22 mouse cellular contexts compared by ENCODE assay signal in the genomic region with DNA sequence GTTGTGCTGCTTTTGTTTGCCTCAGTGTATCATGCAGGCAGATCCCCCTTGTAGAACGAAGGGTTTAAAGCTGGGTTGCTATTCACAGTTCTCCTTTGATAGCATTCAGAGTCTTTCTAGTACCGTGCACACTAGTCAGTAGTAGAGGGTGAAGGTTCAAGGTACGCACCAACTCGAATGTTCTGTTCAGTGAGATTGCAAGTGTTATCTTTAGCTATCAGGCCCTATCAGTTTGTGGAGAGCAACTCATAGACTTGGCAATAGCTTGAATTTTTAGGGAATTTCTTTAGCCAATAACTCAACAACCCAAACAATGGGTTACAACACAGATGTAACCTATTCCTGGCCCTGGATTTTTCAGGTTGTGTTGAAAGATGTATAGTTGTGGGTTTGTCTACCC. TPM values are rescaled to one million over a fixed set of nuclear protein-coding genes. Genes with fewer than 3 reads are reported as not detected.
DNase-seq lines count a peak whose midpoint lies in the region; ATAC-seq and TF ChIP-seq lines count a peak whose summit lies in the region.
"Had no signal": no experiment of that assay in that cellular context is flagged by ENCODE, and none has a peak within 500 bp of the region (broad histone marks: within the 10 kb centered on the region; RNA-seq: fewer than 3 reads in every experiment).

No protein-coding gene starts in this region.

- TF ChIP-seq POLR2A in liver, adult 2 months (IDR thresholded peaks at IDR 0.05; ENCODE audit: extremely low read depth, insufficient read depth, low read length), result no peak
- TF ChIP-seq POLR2A in MEL (IDR thresholded peaks at IDR 0.05; ENCODE audit: control insufficient read depth in 1 of 2, insufficient read depth in 1 of 2, low read depth in 1 of 2, low read length in 2 of 2, poor library complexity in 1 of 2), result no peak

- H3K27me3 ChIP-seq in liver, adult 2 months (ENCODE audit: control insufficient read depth, insufficient read depth, low read length), result no peaks in the 10 kb centered on the region
- no peaks in the 10 kb centered on the region for H3K27me3 ChIP-seq in liver, postnatal 0 days (ENCODE audit: insufficient read depth, low read length)
- H3K27me3 ChIP-seq in midbrain, embryonic 11.5 days (ENCODE audit: control insufficient read depth, insufficient read depth, low read length), result no peaks in the 10 kb centered on the region
- no peaks in the 10 kb centered on the region for H3K27me3 ChIP-seq in midbrain, embryonic 14.5 days (ENCODE audit: control insufficient read depth, insufficient read depth, low read length)
- H3K27me3 ChIP-seq in MEL (ENCODE audit: control insufficient read depth in 1 of 2, insufficient read depth in 2 of 2, low read length in 2 of 2), result no peaks in the 10 kb centered on the region
- H3K27me3 ChIP-seq: CH12.LX, Patski had no signal

- peaks cover 2% of the 10 kb centered on the region; the same call in 1 of the 2 replicates for H3K79me2 ChIP-seq in liver, adult 2 months (ENCODE audit: control insufficient read depth, insufficient read depth, low read length)
- no peaks in the 10 kb centered on the region for H3K79me2 ChIP-seq in MEL (ENCODE audit: control insufficient read depth, insufficient read depth, low read length, poor library complexity)

- peaks cover 65% of the 10 kb centered on the region for H3K36me3 ChIP-seq in liver, adult 2 months (ENCODE audit: control insufficient read depth, insufficient read depth, low read length)
- peaks cover 56% of the 10 kb centered on the region for H3K36me3 ChIP-seq in liver, postnatal 0 days (replicated peaks; ENCODE audit: insufficient read depth, low read length)
- H3K36me3 ChIP-seq in midbrain, embryonic 11.5 days (ENCODE audit: control insufficient read depth, insufficient read depth, low read length), result peaks cover 38% of the 10 kb centered on the region
- H3K36me3 ChIP-seq in midbrain, embryonic 14.5 days (ENCODE audit: control insufficient read depth, insufficient read depth, low read length), result peaks cover 87% of the 10 kb centered on the region
- H3K36me3 ChIP-seq in MEL (ENCODE audit: control insufficient read depth in 1 of 2, insufficient read depth in 2 of 2, low read length in 2 of 2), result peaks cover 0 to 30% of the 10 kb centered on the region in 2 experiments; a peak in 2 of 4 replicates

- DNase-seq in liver, adult 2 months (ENCODE audit: extremely low read depth, low read depth, low spot score), result peak; percentile 74
- DNase-seq in liver, postnatal 0 days, result no peak
- DNase-seq in midbrain, embryonic 11.5 days (ENCODE audit: low spot score, missing footprints), result peak; percentile 35
- DNase-seq in midbrain, embryonic 14.5 days, result no peak
- no peak for DNase-seq in MEL (ENCODE audit: low read depth, low spot score)
- DNase-seq in left cerebral cortex, postnatal 4 days, result no peak
- DNase-seq: adrenal gland, adult 2 months; adrenal gland, adult 8-10 months; adrenal gland, postnatal 10 days; adrenal gland, postnatal 14 days; adrenal gland, postnatal 25 days; adrenal gland, postnatal 36 days; B cell, adult 2 months; cerebellum, adult 11 months; cerebellum, adult 11-12 months; cerebellum, adult 18-20 months; cerebellum, adult 2 months had no signal

- intact Hi-C loops in left cerebral cortex, postnatal 4 days (cut with DNase I), result no loop called here

- 37% methylated on average over 4 of the region's 4 CpGs for WGBS in liver, adult 2 months
- 67% methylated on average over 4 of the region's 4 CpGs for WGBS in liver, postnatal 0 days (ENCODE audit: insufficient replicate concordance)
- 90% methylated on average over 4 of the region's 4 CpGs for WGBS in midbrain, embryonic 11.5 days
- WGBS in midbrain, embryonic 14.5 days, result 97% methylated on average over 4 of the region's 4 CpGs

- no peak for TF ChIP-seq EP300 in liver, postnatal 0 days (IDR thresholded peaks at IDR 0.05; ENCODE audit: low read depth)
- TF ChIP-seq EP300 in MEL (IDR thresholded peaks at IDR 0.05; ENCODE audit: low read depth in 1 of 2, low read length in 2 of 2), result no peak

- H3K4me2 ChIP-seq in liver, postnatal 0 days (ENCODE audit: low read depth, low read length), result no peak overlapping the region
- no peak overlapping the region for H3K4me2 ChIP-seq in midbrain, embryonic 11.5 days
- H3K4me2 ChIP-seq in midbrain, embryonic 14.5 days (ENCODE audit: low read length), result no peak overlapping the region

- H3K9ac ChIP-seq in liver, adult 2 months (ENCODE audit: low read depth, low read length), result no peak overlapping the region
- H3K9ac ChIP-seq in liver, postnatal 0 days (replicated peaks), result no peak overlapping the region
- H3K9ac ChIP-seq in midbrain, embryonic 11.5 days (ENCODE audit: low read length), result no peak overlapping the region
- no peak overlapping the region for H3K9ac ChIP-seq in midbrain, embryonic 14.5 days (replicated peaks; ENCODE audit: low read length)
- no peak overlapping the region for H3K9ac ChIP-seq in MEL (ENCODE audit: control insufficient read depth, low read depth, low read length, poor library complexity, severe bottlenecking)

- no peak for ATAC-seq in liver, postnatal 0 days
- ATAC-seq in midbrain, embryonic 11.5 days (ENCODE audit: low FRiP score), result no peak
- no peak for ATAC-seq in midbrain, embryonic 14.5 days (ENCODE audit: low FRiP score, low TSS enrichment)
- ATAC-seq: activated CD4-positive, CD25-positive, alpha-beta regulatory T cell, adult 4 months; CD4-positive, CD25-positive, alpha-beta regulatory T cell, adult 4 months; Patski had no signal

- no peak overlapping the region for H3K27ac ChIP-seq in liver, adult 2 months (replicated peaks; ENCODE audit: insufficient read depth, low read depth, low read length)
- no peak overlapping the region for H3K27ac ChIP-seq in liver, postnatal 0 days (ENCODE audit: low read depth)
- H3K27ac ChIP-seq in midbrain, embryonic 11.5 days (ENCODE audit: low read depth, low read length), result no peak overlapping the region
- H3K27ac ChIP-seq in midbrain, embryonic 14.5 days (replicated peaks; ENCODE audit: low read depth, low read length), result no peak overlapping the region
- H3K27ac ChIP-seq in MEL (ENCODE audit: control insufficient read depth, low read depth, low read length), result no peak overlapping the region

- no peak for TF ChIP-seq CTCF in liver, adult 2 months (IDR thresholded peaks at IDR 0.05; ENCODE audit: low read depth, low read length)
- TF ChIP-seq CTCF in liver, postnatal 0 days (IDR thresholded peaks at IDR 0.05; ENCODE audit: low read depth), result no peak
- no peak for TF ChIP-seq CTCF in MEL (IDR thresholded peaks at IDR 0.05 in 2 of 3, conservative IDR thresholded peaks at IDR 0.05 in 1 of 3; ENCODE audit: control insufficient read depth in 1 of 3, insufficient read depth in 1 of 3, low read depth in 2 of 3, low read length in 3 of 3, poor library complexity in 1 of 3, severe bottlenecking in 1 of 3)

- TF ChIP-seq RAD21 in MEL (IDR thresholded peaks at IDR 0.05; ENCODE audit: low read depth, low read length), result no peak

- no peaks in the 10 kb centered on the region for H3K4me1 ChIP-seq in liver, adult 2 months (ENCODE audit: control insufficient read depth, insufficient read depth, low read length)
- H3K4me1 ChIP-seq in liver, postnatal 0 days (ENCODE audit: insufficient read depth), result no peaks in the 10 kb centered on the region
- H3K4me1 ChIP-seq in midbrain, embryonic 11.5 days (ENCODE audit: control insufficient read depth, insufficient read depth, low read length), result no peaks in the 10 kb centered on the region
- H3K4me1 ChIP-seq in midbrain, embryonic 14.5 days (ENCODE audit: control insufficient read depth, insufficient read depth, low read length), result no peaks in the 10 kb centered on the region
- H3K4me1 ChIP-seq in MEL (ENCODE audit: control insufficient read depth in 1 of 2, insufficient read depth in 2 of 2, low read length in 2 of 2), result no peaks in the 10 kb centered on the region

- H3K9me3 ChIP-seq in liver, postnatal 0 days (ENCODE audit: low read length), result no peaks in the 10 kb centered on the region
- no peaks in the 10 kb centered on the region for H3K9me3 ChIP-seq in midbrain, embryonic 11.5 days (ENCODE audit: control insufficient read depth, low read length)
- H3K9me3 ChIP-seq in midbrain, embryonic 14.5 days (ENCODE audit: control insufficient read depth, low read length), result no peaks in the 10 kb centered on the region
- no peaks in the 10 kb centered on the region for H3K9me3 ChIP-seq in MEL (replicated peaks; ENCODE audit: insufficient read depth, low read length)
- H3K9me3 ChIP-seq: G1E had no signal

- H3K4me3 ChIP-seq in liver, adult 2 months (ENCODE audit: insufficient read depth, low read depth, low read length), result no peak overlapping the region
- H3K4me3 ChIP-seq in liver, postnatal 0 days (ENCODE audit: low read depth, low read length), result no peak overlapping the region
- no peak overlapping the region for H3K4me3 ChIP-seq in midbrain, embryonic 11.5 days (ENCODE audit: low read depth, low read length)
- H3K4me3 ChIP-seq in midbrain, embryonic 14.5 days (replicated peaks; ENCODE audit: low read depth, low read length), result no peak overlapping the region
- H3K4me3 ChIP-seq in MEL (ENCODE audit: control insufficient read depth in 1 of 2, insufficient read depth in 1 of 2, low read depth in 2 of 2, low read length in 2 of 2), result no peak overlapping the region

TF ChIP-seq in MEL, 35 proteins besides CTCF, POLR2A, EP300 and RAD21 (continues in another document):
- TF ChIP-seq RCOR1 (IDR thresholded peaks at IDR 0.05; ENCODE audit: low read depth, low read length), result no peak

RNA-seq across cellular contexts. Expression of a gene that starts 17.4 kb away (rescaled TPM):
- total RNA-seq in liver, adult 2 months (2014; rRNA removed), result 32.1 and 35.8 TPM in 2 replicates
- 25.2 and 33.5 TPM in 2 replicates for polyA plus RNA-seq in liver, adult 2 months (2012; rRNA removed)
- polyA plus RNA-seq in liver, postnatal 0 days (2015; fragmentation: Nextera tagmentation; extraction: Ambion mirVana), result 34.3 and 39.4 TPM in 2 replicates
- 160 and 167 TPM in 2 replicates for polyA plus RNA-seq in midbrain, embryonic 11.5 days (2014; fragmentation: Nextera tagmentation; extraction: Ambion mirVana)
- polyA plus RNA-seq in midbrain, embryonic 14.5 days (2014; fragmentation: Nextera tagmentation; extraction: Ambion mirVana), result 205 and 213 TPM in 2 replicates
- 38.3 and 40.4 TPM in 2 replicates for total RNA-seq in MEL (2012; rRNA removed)
- polyA plus RNA-seq in MEL (2012; ENCODE audit: insufficient read depth in 1 of 2, insufficient read length in 2 of 2, low read depth in 1 of 2, low replicate concordance in 2 of 2, missing spikeins in 1 of 2), result 10 to 100 TPM in 1 of 2 experiments, not detected in 1; 57.4 TPM
- total RNA-seq in left cerebral cortex, postnatal 4 days (2021), result 100 to 1,000 TPM; 107 to 109 TPM

RNA-seq across cellular contexts. Expression of a gene that starts 20.7 kb away (rescaled TPM):
- 12.1 and 13.2 TPM in 2 replicates for total RNA-seq in liver, adult 2 months (2014; rRNA removed)
- 4.8 and 10.4 TPM in 2 replicates for polyA plus RNA-seq in liver, adult 2 months (2012; rRNA removed)
- polyA plus RNA-seq in liver, postnatal 0 days (2015; fragmentation: Nextera tagmentation; extraction: Ambion mirVana), result 13.9 and 15.3 TPM in 2 replicates
- 107 and 118 TPM in 2 replicates for polyA plus RNA-seq in midbrain, embryonic 11.5 days (2014; fragmentation: Nextera tagmentation; extraction: Ambion mirVana)
- 78.4 and 102 TPM in 2 replicates for polyA plus RNA-seq in midbrain, embryonic 14.5 days (2014; fragmentation: Nextera tagmentation; extraction: Ambion mirVana)
- 78.6 and 92.8 TPM in 2 replicates for total RNA-seq in MEL (2012; rRNA removed)
- polyA plus RNA-seq in MEL (2012; ENCODE audit: insufficient read depth in 1 of 2, insufficient read length in 2 of 2, low read depth in 1 of 2, low replicate concordance in 2 of 2, missing spikeins in 1 of 2), result 10 to 100 TPM in 1 of 2 experiments, not detected in 1; 60.0 TPM
- total RNA-seq in left cerebral cortex, postnatal 4 days (2021), result 10 to 100 TPM; 52.6 to 56.6 TPM

Comparison
In these comparisons a context has a peak if more than half of its experiments do, and no peak if none do; other contexts are left out.
1. DNase-seq: peak in liver, adult 2 months (single experiment) and midbrain, embryonic 11.5 days (single experiment); none in liver, postnatal 0 days (single experiment), midbrain, embryonic 14.5 days (single experiment), MEL (single experiment) and left cerebral cortex, postnatal 4 days (single experiment).